Mouse (Mus musculus): ENCODE measurements around the gene Smarca2. TPM values are rescaled to one million over a fixed set of nuclear protein-coding genes. Genes with fewer than 3 reads are reported as not detected.

Smarca2 gene
- polyA plus RNA-seq, 1 experiment from 2014 or later: 83.4 TPM

DNA sequence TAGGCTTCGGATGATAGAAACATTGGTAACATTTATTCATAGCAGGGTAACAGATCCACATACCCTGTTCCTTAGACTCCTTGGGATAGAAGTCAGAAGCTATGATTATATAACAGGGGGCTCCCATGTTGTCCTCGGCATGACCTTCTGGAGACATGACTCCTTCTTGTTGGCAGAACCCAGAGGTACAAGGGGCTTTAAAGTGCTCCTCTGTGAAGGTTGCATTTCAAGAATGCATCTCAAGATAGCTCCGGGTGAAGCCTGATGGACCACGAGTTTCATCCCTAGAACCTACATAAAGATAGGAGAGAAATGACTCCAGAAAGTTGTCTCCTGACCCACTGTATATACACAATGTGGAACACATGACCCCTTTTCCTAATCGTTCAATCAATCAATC is 27.4 kb downstream of the Smarca2 start:
- Histone ChIP-seq H3K9ac (no peak overlapping the region), H3K27ac (no peak overlapping the region), H3K9me3 (replicated peaks) (no peaks in the 10 kb centered on the region), H3K4me1 (peaks cover 11% of the 10 kb centered on the region), H3K36me3 (ENCODE audit: poor library complexity, severe bottlenecking) (no peaks in the 10 kb centered on the region), H3K27me3 (no peaks in the 10 kb centered on the region), H3K4me2 (no peak overlapping the region), H3K4me3 (no peak overlapping the region)
- no peak for ATAC-seq
- WGBS: 89% methylated on average over 5 of the region's 5 CpGs

- Histone ChIP-seq H3K27ac (no peak overlapping the region), H3K9me3 (replicated peaks) (no peaks in the 10 kb centered on the region), H3K4me1 (no peaks in the 10 kb centered on the region), H3K4me2 (no peak overlapping the region), H3K27me3 (no peaks in the 10 kb centered on the region), H3K9ac (no peak overlapping the region), H3K4me3 (no peak overlapping the region), H3K36me3 (ENCODE audit: poor library complexity, severe bottlenecking) (peaks cover 8% of the 10 kb centered on the region; the same call in 1 of the 2 replicates)
- WGBS: 92% methylated on average over 13 of the region's 13 CpGs
- no peak for ATAC-seq
These were observed 35.7 kb downstream of the Smarca2 start for GRCm38 (mm10) chr19:26640556-26640955.

- Histone ChIP-seq H3K27me3 (no peaks in the 10 kb centered on the region), H3K4me3 (no peak overlapping the region), H3K4me2 (no peak overlapping the region), H3K27ac (no peak overlapping the region), H3K4me1 (no peaks in the 10 kb centered on the region), H3K9ac (no peak overlapping the region), H3K36me3 (ENCODE audit: poor library complexity, severe bottlenecking) (peaks cover 8% of the 10 kb centered on the region; the same call in 1 of the 2 replicates), H3K9me3 (replicated peaks) (no peaks in the 10 kb centered on the region)
- ATAC-seq: no peak
- 85% methylated on average over 10 of the region's 10 CpGs for WGBS
These were observed 36.4 kb downstream of the Smarca2 start for GRCm38 (mm10) chr19:26641269-26641668.

GRCm38 (mm10) chr19:26643011-26643410 is 38.2 kb downstream of the Smarca2 start:
- Histone ChIP-seq H3K27me3 (no peaks in the 10 kb centered on the region), H3K9me3 (replicated peaks) (no peaks in the 10 kb centered on the region), H3K4me1 (no peaks in the 10 kb centered on the region), H3K4me2 (no peak overlapping the region), H3K4me3 (no peak overlapping the region), H3K27ac (no peak overlapping the region), H3K36me3 (ENCODE audit: poor library complexity, severe bottlenecking) (peaks cover 8% of the 10 kb centered on the region; the same call in 1 of the 2 replicates), H3K9ac (no peak overlapping the region)
- ATAC-seq: no peak
- 47% methylated on average over 4 of the region's 4 CpGs for WGBS

- no peak overlapping the region for H3K27ac ChIP-seq
- WGBS: 84% methylated on average over 4 of the region's 4 CpGs
- no peak overlapping the region for H3K4me3 ChIP-seq
- H3K9me3 ChIP-seq (replicated peaks): no peaks in the 10 kb centered on the region
- H3K4me2 ChIP-seq: no peak overlapping the region
- ATAC-seq: no peak
- H3K4me1 ChIP-seq: no peaks in the 10 kb centered on the region
- no peak overlapping the region for H3K9ac ChIP-seq
- peaks cover 9% of the 10 kb centered on the region for H3K36me3 ChIP-seq (ENCODE audit: poor library complexity, severe bottlenecking)
- no peaks in the 10 kb centered on the region for H3K27me3 ChIP-seq
These were observed 39.1 kb downstream of the Smarca2 start for GRCm38 (mm10) chr19:26643936-26644335.

GRCm38 (mm10) chr19:26645016-26645415 is 40.2 kb downstream of the Smarca2 start:
- H3K27me3 ChIP-seq: no peaks in the 10 kb centered on the region
- H3K4me1 ChIP-seq: no peaks in the 10 kb centered on the region
- H3K4me2 ChIP-seq: no peak overlapping the region
- ATAC-seq: no peak
- no peak overlapping the region for H3K27ac ChIP-seq
- peaks cover 19% of the 10 kb centered on the region for H3K36me3 ChIP-seq (ENCODE audit: poor library complexity, severe bottlenecking)
- no peak overlapping the region for H3K4me3 ChIP-seq
- H3K9ac ChIP-seq: no peak overlapping the region
- WGBS: 84% methylated on average over 3 of the region's 3 CpGs
- no peaks in the 10 kb centered on the region for H3K9me3 ChIP-seq (replicated peaks)

DNA sequence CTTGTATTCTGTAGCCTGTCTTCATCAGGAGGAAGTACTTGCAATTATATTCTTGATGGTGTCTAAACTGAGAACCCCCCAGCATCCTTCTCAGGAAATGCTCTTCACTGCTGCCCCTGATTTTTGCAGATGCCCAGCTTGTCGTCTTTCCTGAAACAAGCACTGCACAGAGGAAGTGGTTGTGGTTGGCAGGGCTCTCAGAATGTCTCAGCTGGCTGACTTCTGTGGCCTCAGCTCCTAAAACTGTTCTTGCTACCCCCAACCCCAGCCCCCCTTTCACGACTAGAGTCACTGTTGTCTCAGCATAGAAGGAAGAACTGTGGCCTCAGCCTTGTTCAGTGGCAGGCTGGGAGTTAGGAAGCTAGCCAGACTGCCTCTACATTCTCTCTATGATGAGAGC is 41.3 kb downstream of the Smarca2 start:
- Histone ChIP-seq H3K4me3 (no peak overlapping the region), H3K9ac (no peak overlapping the region)
- no peak for ATAC-seq

DNA sequence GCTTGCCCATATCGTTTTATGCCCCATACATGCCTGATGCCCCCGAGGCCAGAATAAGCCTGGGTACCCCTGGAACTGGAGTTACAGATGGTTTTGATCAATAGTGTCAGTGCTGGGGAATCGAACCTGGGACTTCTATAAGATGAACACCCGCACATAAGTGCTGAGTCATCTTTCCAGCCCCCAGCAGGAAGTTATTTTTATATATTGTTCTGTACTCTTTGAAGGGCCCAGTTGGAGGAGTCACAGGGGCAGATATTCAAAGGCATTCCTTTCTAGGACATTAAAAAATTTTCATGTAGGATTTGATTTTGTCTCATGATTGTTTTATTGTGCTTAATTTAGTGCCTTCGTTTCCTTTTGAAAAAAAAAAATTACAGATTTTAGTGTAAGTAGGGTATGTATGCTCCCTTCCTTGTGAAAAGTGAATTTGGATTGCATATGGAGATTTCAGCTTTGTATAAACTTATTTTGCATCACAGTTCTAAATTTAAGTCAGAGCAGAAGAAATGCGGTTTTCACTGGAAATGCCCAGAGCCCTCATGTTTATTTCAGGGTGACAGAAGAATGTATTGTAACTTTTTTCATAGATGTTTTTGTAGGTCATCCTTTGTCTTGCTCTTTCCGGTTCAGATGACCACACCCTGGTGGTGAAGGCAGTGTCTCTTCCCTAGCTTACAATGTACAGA is 45.9 kb downstream of the Smarca2 start:
- WGBS: 93% methylated on average over 7 of the region's 7 CpGs
- H3K27ac ChIP-seq: no peak overlapping the region
- H3K9ac ChIP-seq: no peak overlapping the region
- ATAC-seq: no peak
- H3K4me2 ChIP-seq: no peak overlapping the region
- H3K4me1 ChIP-seq: no peaks in the 10 kb centered on the region
- H3K9me3 ChIP-seq (replicated peaks): no peaks in the 10 kb centered on the region
- H3K36me3 ChIP-seq (ENCODE audit: poor library complexity, severe bottlenecking): peaks cover 22% of the 10 kb centered on the region
- H3K4me3 ChIP-seq: no peak overlapping the region
- no peaks in the 10 kb centered on the region for H3K27me3 ChIP-seq

More for the DNA sequence above, 41.3 kb downstream of the Smarca2 start:
- H3K9me3 ChIP-seq (replicated peaks): no peaks in the 10 kb centered on the region
- H3K4me2 ChIP-seq: no peak overlapping the region
- no peaks in the 10 kb centered on the region for H3K4me1 ChIP-seq
- H3K27me3 ChIP-seq: no peaks in the 10 kb centered on the region
- peaks cover 12% of the 10 kb centered on the region for H3K36me3 ChIP-seq (ENCODE audit: poor library complexity, severe bottlenecking)
- WGBS: 46% methylated on average over 2 of the region's 2 CpGs
- no peak overlapping the region for H3K27ac ChIP-seq

- 88% methylated on average over 7 of the region's 7 CpGs for WGBS
- H3K4me2 ChIP-seq: no peak overlapping the region
- no peaks in the 10 kb centered on the region for H3K27me3 ChIP-seq
- peaks cover 9% of the 10 kb centered on the region for H3K36me3 ChIP-seq (ENCODE audit: poor library complexity, severe bottlenecking)
- H3K27ac ChIP-seq: no peak overlapping the region
- H3K4me3 ChIP-seq: no peak overlapping the region
- no peaks in the 10 kb centered on the region for H3K4me1 ChIP-seq
- H3K9me3 ChIP-seq (replicated peaks): no peaks in the 10 kb centered on the region
- no peak for ATAC-seq
- H3K9ac ChIP-seq: no peak overlapping the region
These were observed 53.5 kb downstream of the Smarca2 start for GRCm38 (mm10) chr19:26658324-26658723.

- H3K36me3 ChIP-seq (ENCODE audit: poor library complexity, severe bottlenecking): 0 out of 2 replicates have a peak, but pooled peaks cover under 1% of the 10 kb centered on the region
- WGBS: 85% methylated on average over 5 of the region's 5 CpGs
- H3K4me2 ChIP-seq: no peak overlapping the region
- no peak for ATAC-seq
- H3K27ac ChIP-seq: no peak overlapping the region
- no peak overlapping the region for H3K9ac ChIP-seq
- no peaks in the 10 kb centered on the region for H3K27me3 ChIP-seq
- H3K9me3 ChIP-seq (replicated peaks): no peaks in the 10 kb centered on the region
- H3K4me3 ChIP-seq: no peak overlapping the region
- H3K4me1 ChIP-seq: no peaks in the 10 kb centered on the region
These were observed 55.1 kb downstream of the Smarca2 start for GRCm38 (mm10) chr19:26659976-26660375.

DNA sequence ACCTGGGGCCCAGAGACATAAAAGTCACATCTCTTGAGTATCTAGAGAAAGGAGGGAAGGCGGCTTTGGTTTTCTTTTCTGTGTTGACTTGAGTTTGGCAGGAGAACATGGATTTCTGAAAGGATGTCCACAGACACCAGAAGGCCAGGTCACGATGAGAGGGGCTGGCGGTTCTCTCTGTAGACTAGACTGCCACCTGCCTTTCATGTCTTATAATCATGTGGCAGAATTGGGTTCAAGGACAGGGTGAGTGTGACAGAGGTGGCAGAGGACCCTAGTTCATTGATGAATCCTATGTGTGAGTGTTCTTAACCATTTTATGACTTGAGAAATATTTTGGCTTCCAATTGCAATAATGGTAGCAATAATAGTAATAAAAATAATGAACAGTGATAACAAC is 56.3 kb downstream of the Smarca2 start:
- H3K27ac ChIP-seq: no peak overlapping the region
- H3K4me1 ChIP-seq: no peaks in the 10 kb centered on the region
- 90% methylated on average over 3 of the region's 3 CpGs for WGBS
- ATAC-seq: no peak
- H3K36me3 ChIP-seq (ENCODE audit: poor library complexity, severe bottlenecking): no peaks in the 10 kb centered on the region
- H3K9me3 ChIP-seq (replicated peaks): no peaks in the 10 kb centered on the region
- H3K9ac ChIP-seq: no peak overlapping the region
- H3K27me3 ChIP-seq: no peaks in the 10 kb centered on the region
- H3K4me2 ChIP-seq: no peak overlapping the region
- H3K4me3 ChIP-seq: no peak overlapping the region

DNA sequence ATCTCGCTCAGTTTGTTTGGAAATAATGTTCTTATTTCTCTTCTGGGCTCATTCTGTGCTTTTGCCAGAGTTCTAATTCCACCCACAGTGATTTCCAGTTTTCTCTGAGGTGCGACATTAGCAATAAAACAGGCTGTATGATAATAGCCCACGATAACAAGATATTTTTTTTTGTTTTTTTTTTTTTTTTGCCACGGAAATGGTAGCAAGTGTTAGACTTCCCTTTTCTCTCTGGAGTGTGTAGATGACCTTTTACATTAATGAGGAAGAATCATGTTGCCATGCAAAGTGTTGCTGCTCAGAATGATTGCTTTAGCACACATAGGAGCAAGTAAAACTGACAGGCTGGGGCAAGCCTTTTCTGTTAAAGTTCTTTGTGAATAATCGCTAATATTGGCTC is 61.5 kb downstream of the Smarca2 start:
- ATAC-seq: no peak
- no peak overlapping the region for H3K9ac ChIP-seq
- no peak overlapping the region for H3K4me3 ChIP-seq
- no peaks in the 10 kb centered on the region for H3K27me3 ChIP-seq
- H3K36me3 ChIP-seq (ENCODE audit: poor library complexity, severe bottlenecking): 0 out of 2 replicates have a peak, but pooled peaks cover 6% of the 10 kb centered on the region
- H3K4me2 ChIP-seq: no peak overlapping the region
- H3K9me3 ChIP-seq (replicated peaks): no peaks in the 10 kb centered on the region
- no peaks in the 10 kb centered on the region for H3K4me1 ChIP-seq
- no peak overlapping the region for H3K27ac ChIP-seq
- 80% methylated on average over 5 of the region's 5 CpGs for WGBS

- Histone ChIP-seq H3K4me1 (no peaks in the 10 kb centered on the region), H3K27me3 (no peaks in the 10 kb centered on the region), H3K9me3 (replicated peaks) (no peaks in the 10 kb centered on the region), H3K9ac (no peak overlapping the region), H3K27ac (no peak overlapping the region), H3K4me2 (no peak overlapping the region), H3K4me3 (no peak overlapping the region), H3K36me3 (ENCODE audit: poor library complexity, severe bottlenecking) (peaks cover 13% of the 10 kb centered on the region; the same call in 1 of the 2 replicates)
- 94% methylated on average over 6 of the region's 6 CpGs for WGBS
- ATAC-seq: no peak
These were observed 65.2 kb downstream of the Smarca2 start for GRCm38 (mm10) chr19:26670089-26670488.

Data from forebrain, embryonic 13.5 days (tissue).